Mouse (Mus musculus) ES-E14 (cell line): ENCODE data around the gene Myo16. TPM values are rescaled to one million over a fixed set of nuclear protein-coding genes. Genes with fewer than 3 reads are reported as not detected.

Experiments used
- DNase-seq: peaks from one replicate; pipeline ENCODE4 v3.0.0-alpha.2; 2013; ENCODE audit warnings: low read depth, low spot score
- H3K27ac ChIP-seq: 2 replicates; pipeline ENCODE4 v1.5.1; 2012; ENCODE audit warnings: low read depth, mild to moderate bottlenecking, low read length, moderate library complexity, mixed read lengths; ENCODE audit not compliant: poor library complexity, insufficient read depth, severe bottlenecking
- H3K36me3 ChIP-seq: 2 replicates; pipeline ENCODE4 v1.6.1; 2012; ENCODE audit warnings: mild to moderate bottlenecking, low read length, moderate library complexity, mixed read lengths; ENCODE audit not compliant: control insufficient read depth, poor library complexity, insufficient read depth, severe bottlenecking
- H3K4me1 ChIP-seq, 2 experiments: fragments of 150-350 bp in 1 of 2; sonication (generic) in 1 of 2; 2 replicates each; pipeline ENCODE4 v1.6.1; 2012; ENCODE audit warnings: low read length in 2 of 2, mild to moderate bottlenecking in 1 of 2, mixed read lengths in 1 of 2; ENCODE audit not compliant: control insufficient read depth in 2 of 2, insufficient read depth in 2 of 2, poor library complexity in 1 of 2
- H3K4me3 ChIP-seq, 2 experiments: fragments of 150-350 bp in 1 of 2; sonication (generic) in 1 of 2; 2 replicates each; pipeline ENCODE4 v1.5.1; 2012; ENCODE audit warnings: low read length in 2 of 2, low read depth in 1 of 2, mild to moderate bottlenecking in 1 of 2, mixed read lengths in 1 of 2; ENCODE audit not compliant: insufficient read depth in 1 of 2, poor library complexity in 1 of 2, severe bottlenecking in 1 of 2
- H3K9ac ChIP-seq: 2 replicates; pipeline ENCODE4 v1.6.1; 2012; ENCODE audit warnings: low read depth, mild to moderate bottlenecking, low read length, mixed read lengths; ENCODE audit not compliant: poor library complexity, insufficient read depth, severe bottlenecking
- H3K9me3 ChIP-seq: fragments of 150-350 bp; sonication (generic); 2 replicates; pipeline ENCODE4 v1.6.1; 2012; ENCODE audit warnings: low read depth, mild to moderate bottlenecking, low read length; ENCODE audit not compliant: control insufficient read depth, insufficient read depth
- CHD2 ChIP-seq: IDR thresholded peaks from 2 replicates; pipeline ENCODE4 v1.6.1; 2014; ENCODE audit warnings: mild to moderate bottlenecking, low read depth, low read length, inconsistent platforms
- HCFC1 ChIP-seq: IDR thresholded peaks from 2 replicates; pipeline ENCODE4 v1.6.1; 2012; ENCODE audit warnings: low read length, inconsistent platforms, borderline replicate concordance; ENCODE audit not compliant: insufficient read depth
- MAFK ChIP-seq: IDR thresholded peaks from 2 replicates; pipeline ENCODE4 v1.6.1; 2014; ENCODE audit warnings: mild to moderate bottlenecking, low read depth, low read length, inconsistent platforms; ENCODE audit not compliant: insufficient read depth
- ZC3H11A ChIP-seq: IDR thresholded peaks from 2 replicates; pipeline ENCODE4 v1.6.1; 2012; ENCODE audit warnings: low read depth, mild to moderate bottlenecking, inconsistent platforms, low read length, borderline replicate concordance
- ZNF384 ChIP-seq: IDR thresholded peaks from 2 replicates; pipeline ENCODE4 v1.6.1; 2012; ENCODE audit warnings: low read depth, low read length, inconsistent platforms
- in situ Hi-C, 2 experiments: fragments of 600-800 bp; cut with MboI; formaldehyde crosslinking; loops; one replicate each; pipeline ENCODE4 v1.15.1; 2025; ENCODE audit warnings: low sequenced_read_pairs in 2 of 2, inconsistent platforms in 1 of 2; ENCODE audit not compliant: unreplicated experiment in 2 of 2
- total RNA-seq: library from RNA; depleted of rRNA; stranded (reverse); fragments of 300-350 nt; gene quantifications from 2 replicates; pipeline ENCODE4 v1.2.3, GENCODE M21; 2012

The Myo16 gene
- total RNA-seq, 1 experiment = 0.09 TPM

DNA sequence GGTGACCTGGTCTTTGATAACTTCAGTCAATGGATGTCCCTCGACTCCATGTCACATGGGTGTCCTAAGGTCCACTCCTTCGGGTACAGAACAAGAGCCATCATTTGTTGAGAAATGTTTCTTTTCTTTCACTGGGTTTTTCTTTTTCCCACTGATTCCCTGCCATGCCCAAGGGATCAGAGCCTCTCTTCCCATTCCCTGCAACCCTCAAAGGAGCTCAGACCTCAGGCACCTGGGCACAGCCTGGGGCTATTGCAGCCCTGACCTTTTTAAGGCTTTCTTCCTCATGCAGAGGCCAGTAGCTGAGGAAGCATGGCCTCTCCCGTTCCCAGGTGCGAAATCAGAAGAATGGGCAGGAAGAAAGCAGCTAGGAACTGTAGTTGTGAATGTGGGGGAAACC is 23.4 kb downstream of the Myo16 start:
- no peak for TF ChIP-seq ZNF384
- no peak for TF ChIP-seq ZC3H11A
- no peak for TF ChIP-seq MAFK
- TF ChIP-seq CHD2 = no peak
- TF ChIP-seq HCFC1 = no peak
- DNase-seq = no peak
- no peaks in the 10 kb centered on the region for H3K9me3 ChIP-seq

DNA sequence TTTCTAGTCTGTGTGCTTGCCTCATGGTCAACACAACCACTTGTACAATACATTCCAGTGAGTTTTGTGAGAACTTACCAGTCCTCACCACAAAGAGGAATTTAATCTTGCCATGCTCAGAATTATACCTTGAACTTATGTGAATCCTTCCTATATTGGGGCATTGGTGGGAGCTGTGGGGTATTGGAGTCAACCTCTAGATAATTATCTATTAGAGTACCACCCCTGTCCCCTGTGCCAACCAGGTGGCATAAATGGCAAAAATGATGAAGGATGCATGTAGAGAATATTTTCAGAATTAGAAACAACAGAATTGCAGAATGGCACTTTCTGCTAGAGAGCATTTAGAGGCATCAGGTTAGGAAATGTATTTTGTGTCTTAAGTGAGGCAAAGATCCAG is 25.3 kb downstream of the Myo16 start:
- H3K36me3 ChIP-seq = no peaks in the 10 kb centered on the region
- no peak for TF ChIP-seq HCFC1
- H3K9ac ChIP-seq = no peak overlapping the region
- H3K27ac ChIP-seq = no peak overlapping the region
- H3K4me1 ChIP-seq = peaks cover 7 to 8% of the 10 kb centered on the region in 2 experiments; a peak in 2 of 4 replicates
- no peak overlapping the region for H3K4me3 ChIP-seq
- DNase-seq = no peak
- H3K9me3 ChIP-seq = no peaks in the 10 kb centered on the region
- in situ Hi-C loops = no loop called here

More for the DNA sequence above, 23.4 kb downstream of the Myo16 start:
- Histone ChIP-seq H3K36me3 (no peaks in the 10 kb centered on the region), H3K4me3 (no peak overlapping the region), H3K9ac (no peak overlapping the region), H3K27ac (no peak overlapping the region), H3K4me1 (peaks cover 7 to 8% of the 10 kb centered on the region in 2 experiments; a peak in 2 of 4 replicates)
- in situ Hi-C loops = no loop called here

DNA sequence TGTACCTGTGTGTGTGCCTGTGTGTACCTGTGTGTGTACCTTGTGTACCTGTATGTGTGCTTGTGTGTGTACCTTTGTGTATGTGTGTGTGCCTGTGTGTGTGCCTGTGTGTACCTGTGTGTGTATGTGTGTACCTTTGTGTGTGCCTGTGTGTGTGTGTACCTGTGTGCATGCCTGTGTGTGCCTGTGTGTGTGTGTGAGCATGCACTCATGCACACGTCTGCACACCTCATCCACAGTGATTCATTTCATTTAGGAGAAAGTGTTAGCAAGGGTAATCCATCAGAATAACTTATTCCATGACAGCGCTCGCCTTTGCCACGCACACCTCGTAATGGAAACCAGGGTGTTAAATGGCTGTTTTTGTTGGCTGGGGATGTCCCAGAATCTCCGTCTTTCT is 36.9 kb downstream of the Myo16 start:
- Histone ChIP-seq H3K27ac (no peak overlapping the region), H3K36me3 (no peaks in the 10 kb centered on the region), H3K9ac (no peak overlapping the region), H3K4me3 (no peak overlapping the region), H3K9me3 (no peaks in the 10 kb centered on the region), H3K4me1 (no peaks in the 10 kb centered on the region)
- TF ChIP-seq CHD2 (no peak), ZC3H11A (no peak), ZNF384 (no peak), MAFK (no peak), HCFC1 (no peak)
- DNase-seq = no peak
- in situ Hi-C loops = no loop called here

DNA sequence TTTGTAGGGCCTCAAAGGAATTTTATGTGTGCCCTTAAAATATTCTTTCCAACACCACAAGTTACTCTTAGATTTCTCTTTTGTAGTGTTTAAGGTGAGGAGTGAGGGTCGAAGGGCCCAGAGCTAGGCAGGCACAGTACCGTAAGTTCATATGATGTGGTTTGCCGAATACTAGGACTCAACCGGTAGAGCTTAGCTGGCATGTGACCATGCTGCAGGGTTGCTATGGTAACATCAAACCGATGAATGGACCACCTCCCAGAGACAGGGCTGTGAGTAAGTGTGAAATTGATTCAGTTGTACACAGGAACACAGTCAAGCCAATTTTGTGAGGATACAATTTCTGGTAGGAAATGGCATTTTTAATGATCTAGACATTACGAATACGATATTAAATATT is 44.5 kb downstream of the Myo16 start:
- H3K9ac ChIP-seq = no peak overlapping the region
- H3K4me1 ChIP-seq = peaks cover 0 to 3% of the 10 kb centered on the region in 2 experiments; a peak in 1 of 4 replicates
- in situ Hi-C loops = no loop called here
- no peak overlapping the region for H3K27ac ChIP-seq
- H3K36me3 ChIP-seq = no peaks in the 10 kb centered on the region
- no peaks in the 10 kb centered on the region for H3K9me3 ChIP-seq
- H3K4me3 ChIP-seq = no peak overlapping the region
- no peak for DNase-seq
- TF ChIP-seq ZC3H11A (no peak), CHD2 (no peak), ZNF384 (no peak), MAFK (no peak), HCFC1 (no peak)

DNA sequence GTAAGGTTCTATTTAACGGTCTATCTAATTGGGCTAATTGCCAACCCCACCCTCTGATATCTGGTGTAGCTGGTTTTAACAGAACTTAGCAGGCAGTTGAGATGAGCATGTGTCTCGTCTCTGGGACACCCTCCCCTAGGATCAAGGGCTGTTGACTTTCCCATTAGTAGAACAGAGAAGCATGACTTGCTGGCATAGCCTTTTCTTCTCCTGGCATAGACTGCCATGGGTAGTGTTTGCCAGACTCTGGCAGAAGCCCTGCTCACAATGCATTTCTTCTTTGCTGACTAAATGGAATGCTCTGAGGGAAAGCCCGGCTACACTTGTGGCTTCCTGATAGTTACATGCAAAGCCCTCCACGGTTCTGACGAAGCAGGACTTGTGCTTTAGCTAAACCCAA is 45.6 kb downstream of the Myo16 start:
- no peak overlapping the region for H3K27ac ChIP-seq
- in situ Hi-C loops = no loop called here
- no peaks in the 10 kb centered on the region for H3K9me3 ChIP-seq
- no peaks in the 10 kb centered on the region for H3K36me3 ChIP-seq
- TF ChIP-seq MAFK = no peak
- TF ChIP-seq HCFC1 = no peak
- no peak for TF ChIP-seq CHD2
- TF ChIP-seq ZNF384 = no peak
- no peak for TF ChIP-seq ZC3H11A
- H3K9ac ChIP-seq = no peak overlapping the region
- H3K4me1 ChIP-seq = peaks cover 0 to 3% of the 10 kb centered on the region in 2 experiments; a peak in 1 of 4 replicates
- no peak for DNase-seq
- no peak overlapping the region for H3K4me3 ChIP-seq
